Mouse (Mus musculus): ENCODE results near the gene Wbp1l. TPM values are rescaled to one million over a fixed set of nuclear protein-coding genes. Genes with fewer than 3 reads are reported as not detected.

Wbp1l gene
- polyA plus RNA-seq, 1 experiment: 293 TPM

DNA sequence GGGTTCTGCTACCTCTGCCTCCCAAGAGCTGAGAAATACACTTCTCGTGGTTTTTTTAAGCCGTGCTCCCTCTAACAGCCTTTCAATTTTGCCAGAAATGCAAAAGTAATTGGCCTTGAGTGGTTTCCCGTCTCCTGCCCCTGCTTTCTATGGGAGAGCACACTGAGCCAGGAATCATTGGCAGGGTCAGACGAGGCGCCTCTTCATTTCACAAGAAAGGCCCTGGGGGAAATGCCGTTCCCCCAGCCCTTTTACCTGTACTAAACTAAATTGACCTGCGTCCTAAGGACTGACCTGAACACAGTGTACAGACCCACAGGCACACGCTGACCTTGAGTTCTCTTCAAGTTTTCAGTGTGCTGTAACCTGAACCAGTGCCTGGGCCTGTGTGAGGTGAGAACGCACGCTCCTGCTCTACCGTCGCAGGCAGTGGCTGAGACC is 47.2 kb downstream of the Wbp1l start:
- 0 out of 2 replicates have a peak overlapping the region, but pooled peaks have one; percentile 8 for H3K27ac ChIP-seq (ENCODE audit: insufficient read depth, low read depth, low read length)
- H3K4me1 ChIP-seq (ENCODE audit: control insufficient read depth, insufficient read depth, low read length): peaks cover 48% of the 10 kb centered on the region

GRCm38 (mm10) chr19:46647254-46647653 is 48.4 kb downstream of the Wbp1l start:
- Histone ChIP-seq H3K4me3 (ENCODE audit: insufficient read depth, low read depth, low read length) (no peak overlapping the region), H3K4me1 (ENCODE audit: control insufficient read depth, insufficient read depth, low read length) (peaks cover 38% of the 10 kb centered on the region), H3K27ac (ENCODE audit: insufficient read depth, low read depth, low read length) (no peak overlapping the region)
- TF ChIP-seq POLR2A (IDR thresholded peaks at IDR 0.05; ENCODE audit: insufficient read depth, low read depth, low read length): no peak
- no peak for TF ChIP-seq CTCF (IDR thresholded peaks at IDR 0.05; ENCODE audit: insufficient read depth, low read depth, low read length)
- WGBS: 64% methylated on average over 3 of the region's 3 CpGs

More for the DNA sequence above, 47.2 kb downstream of the Wbp1l start:
- TF ChIP-seq POLR2A (IDR thresholded peaks at IDR 0.05; ENCODE audit: insufficient read depth, low read depth, low read length) (no peak), CTCF (IDR thresholded peaks at IDR 0.05; ENCODE audit: insufficient read depth, low read depth, low read length) (no peak)
- no peak overlapping the region for H3K4me3 ChIP-seq (ENCODE audit: insufficient read depth, low read depth, low read length)
- WGBS: 67% methylated on average over 12 of the region's 12 CpGs

DNA sequence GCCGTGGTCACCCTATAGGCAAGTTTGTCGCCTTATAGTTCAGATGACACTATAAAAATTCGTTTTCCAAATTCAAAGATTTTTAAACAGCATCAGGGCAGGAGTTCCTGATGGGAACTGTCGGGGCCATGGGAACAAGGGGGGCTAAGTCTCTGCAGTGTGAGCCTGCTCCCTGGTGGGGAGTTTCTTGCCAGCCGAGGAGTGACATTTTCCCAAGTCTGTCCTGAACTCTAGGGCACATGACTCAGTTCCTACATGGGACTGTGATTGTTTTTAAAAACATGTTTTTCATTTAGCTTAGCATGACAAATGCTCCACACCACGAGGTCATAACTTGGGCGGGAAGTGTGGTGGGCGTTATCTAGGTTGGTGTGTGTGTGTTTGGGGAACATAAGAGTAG is 49.0 kb downstream of the Wbp1l start:
- Histone ChIP-seq H3K4me1 (ENCODE audit: control insufficient read depth, insufficient read depth, low read length) (peaks cover 32% of the 10 kb centered on the region), H3K27ac (ENCODE audit: insufficient read depth, low read depth, low read length) (no peak overlapping the region), H3K4me3 (ENCODE audit: insufficient read depth, low read depth, low read length) (no peak overlapping the region)
- 82% methylated on average over 8 of the region's 8 CpGs for WGBS
- no peak for TF ChIP-seq POLR2A (IDR thresholded peaks at IDR 0.05; ENCODE audit: insufficient read depth, low read depth, low read length)
- no peak for TF ChIP-seq CTCF (IDR thresholded peaks at IDR 0.05; ENCODE audit: insufficient read depth, low read depth, low read length)

- no peak overlapping the region for H3K27ac ChIP-seq (ENCODE audit: insufficient read depth, low read depth, low read length)
- 92% methylated on average over 14 of the region's 14 CpGs for WGBS
- peaks cover 27% of the 10 kb centered on the region for H3K4me1 ChIP-seq (ENCODE audit: control insufficient read depth, insufficient read depth, low read length)
- no peak for TF ChIP-seq POLR2A (IDR thresholded peaks at IDR 0.05; ENCODE audit: insufficient read depth, low read depth, low read length)
- no peak for TF ChIP-seq CTCF (IDR thresholded peaks at IDR 0.05; ENCODE audit: insufficient read depth, low read depth, low read length)
- no peak overlapping the region for H3K4me3 ChIP-seq (ENCODE audit: insufficient read depth, low read depth, low read length)
Observed at GRCm38 (mm10) chr19:46648565-46648964, 49.7 kb downstream of the Wbp1l start.

GRCm38 (mm10) chr19:46653188-46653587 is 54.3 kb downstream of the Wbp1l start:
- Histone ChIP-seq H3K4me3 (ENCODE audit: insufficient read depth, low read depth, low read length) (no peak overlapping the region), H3K4me1 (ENCODE audit: control insufficient read depth, insufficient read depth, low read length) (no peaks in the 10 kb centered on the region; the same call in 1 of the 2 replicates), H3K27ac (ENCODE audit: insufficient read depth, low read depth, low read length) (no peak overlapping the region)
- TF ChIP-seq CTCF (IDR thresholded peaks at IDR 0.05; ENCODE audit: insufficient read depth, low read depth, low read length) (no peak), POLR2A (IDR thresholded peaks at IDR 0.05; ENCODE audit: insufficient read depth, low read depth, low read length) (no peak)
- WGBS: 76% methylated on average over 5 of the region's 5 CpGs

DNA sequence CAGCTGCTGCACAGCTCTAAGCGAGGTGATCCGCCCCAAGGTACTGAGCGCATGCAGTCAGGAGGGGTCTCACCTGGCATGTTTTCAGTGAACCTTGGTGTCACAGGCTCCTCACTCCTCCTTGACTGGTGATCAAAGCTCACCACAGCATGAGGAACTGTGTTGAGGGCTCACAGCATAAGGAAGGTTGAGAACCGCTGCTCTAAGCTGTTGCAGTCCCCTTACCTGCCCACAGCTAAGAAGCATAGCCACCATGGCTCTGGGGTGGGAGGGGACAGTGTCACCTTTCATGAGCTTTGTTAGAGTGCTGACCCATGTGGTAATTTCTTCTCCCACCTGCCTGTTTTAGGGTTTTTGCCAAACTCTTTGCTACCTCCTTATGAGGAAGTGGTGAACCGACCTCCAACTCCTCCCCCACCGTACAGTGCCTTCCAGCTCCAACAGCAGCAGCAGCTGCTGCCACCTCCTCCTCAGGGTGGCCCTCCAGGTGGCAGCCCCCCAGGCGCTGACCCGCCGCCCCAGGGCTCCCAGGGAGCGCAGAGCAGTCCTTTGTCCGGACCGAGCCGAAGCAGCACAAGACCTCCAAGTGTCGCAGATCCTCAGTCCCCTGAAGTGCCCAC is 54.8 kb downstream of the Wbp1l start:
- H3K4me1 ChIP-seq (ENCODE audit: control insufficient read depth, insufficient read depth, low read length): no peaks in the 10 kb centered on the region; the same call in 1 of the 2 replicates
- 90% methylated on average over 14 of the region's 14 CpGs for WGBS

GRCm38 (mm10) chr19:46655626-46656025 is 56.7 kb downstream of the Wbp1l start:
- Histone ChIP-seq H3K4me1 (ENCODE audit: control insufficient read depth, insufficient read depth, low read length) (no peaks in the 10 kb centered on the region; the same call in 1 of the 2 replicates), H3K27ac (ENCODE audit: insufficient read depth, low read depth, low read length) (no peak overlapping the region), H3K4me3 (ENCODE audit: insufficient read depth, low read depth, low read length) (no peak overlapping the region)
- 87% methylated on average over 10 of the region's 10 CpGs for WGBS
- TF ChIP-seq CTCF (IDR thresholded peaks at IDR 0.05; ENCODE audit: insufficient read depth, low read depth, low read length): no peak
- no peak for TF ChIP-seq POLR2A (IDR thresholded peaks at IDR 0.05; ENCODE audit: insufficient read depth, low read depth, low read length)

More for the DNA sequence above, 54.8 kb downstream of the Wbp1l start:
- Histone ChIP-seq H3K27ac (ENCODE audit: insufficient read depth, low read depth, low read length) (no peak overlapping the region), H3K4me3 (ENCODE audit: insufficient read depth, low read depth, low read length) (no peak overlapping the region)
- TF ChIP-seq POLR2A (IDR thresholded peaks at IDR 0.05; ENCODE audit: insufficient read depth, low read depth, low read length) (no peak), CTCF (IDR thresholded peaks at IDR 0.05; ENCODE audit: insufficient read depth, low read depth, low read length) (no peak)

- WGBS: 91% methylated on average over 21 of the region's 21 CpGs
- H3K4me3 ChIP-seq (ENCODE audit: insufficient read depth, low read depth, low read length): no peak overlapping the region
- H3K27ac ChIP-seq (ENCODE audit: insufficient read depth, low read depth, low read length): no peak overlapping the region
- TF ChIP-seq POLR2A (IDR thresholded peaks at IDR 0.05; ENCODE audit: insufficient read depth, low read depth, low read length): no peak
- TF ChIP-seq CTCF (IDR thresholded peaks at IDR 0.05; ENCODE audit: insufficient read depth, low read depth, low read length): no peak
- H3K4me1 ChIP-seq (ENCODE audit: control insufficient read depth, insufficient read depth, low read length): peaks cover 3% of the 10 kb centered on the region; the same call in 1 of the 2 replicates
Observed at GRCm38 (mm10) chr19:46656151-46656840, 57.4 kb downstream of the Wbp1l start.

GRCm38 (mm10) chr19:46657339-46658020 is 58.6 kb downstream of the Wbp1l start:
- no peak overlapping the region for H3K4me3 ChIP-seq (ENCODE audit: insufficient read depth, low read depth, low read length)
- no peak for TF ChIP-seq POLR2A (IDR thresholded peaks at IDR 0.05; ENCODE audit: insufficient read depth, low read depth, low read length)
- 0 out of 2 replicates have a peak, but pooled peaks have one; percentile 15 for TF ChIP-seq CTCF (IDR thresholded peaks at IDR 0.05; ENCODE audit: insufficient read depth, low read depth, low read length)
- WGBS: 92% methylated on average over 3 of the region's 3 CpGs

More at GRCm38 (mm10) chr19:46657339-46658020, 58.6 kb downstream of the Wbp1l start:
- H3K4me1 ChIP-seq (ENCODE audit: control insufficient read depth, insufficient read depth, low read length): peaks cover 6% of the 10 kb centered on the region; the same call in 1 of the 2 replicates
- no peak overlapping the region for H3K27ac ChIP-seq (ENCODE audit: insufficient read depth, low read depth, low read length)
